Mouse (Mus musculus) G1E-ER4 (cell line): ENCODE data around the gene Syn1. TPM values are rescaled to one million over a fixed set of nuclear protein-coding genes. Genes with fewer than 3 reads are reported as not detected.

ENCODE experiments used
- GATA1 ChIP-seq: IDR thresholded peaks from one replicate; pipeline ENCODE4 v1.8.0; 2012; ENCODE audit warnings: low read length, inconsistent platforms
- polyA plus RNA-seq: library from polyadenylated mRNA; stranded (reverse); fragments of >175 nt; gene quantifications from 2 replicates; pipeline ENCODE4 v1.2.3, GENCODE M21; 2012

Syn1 gene
- polyA plus RNA-seq, 1 experiment = not detected

DNA sequence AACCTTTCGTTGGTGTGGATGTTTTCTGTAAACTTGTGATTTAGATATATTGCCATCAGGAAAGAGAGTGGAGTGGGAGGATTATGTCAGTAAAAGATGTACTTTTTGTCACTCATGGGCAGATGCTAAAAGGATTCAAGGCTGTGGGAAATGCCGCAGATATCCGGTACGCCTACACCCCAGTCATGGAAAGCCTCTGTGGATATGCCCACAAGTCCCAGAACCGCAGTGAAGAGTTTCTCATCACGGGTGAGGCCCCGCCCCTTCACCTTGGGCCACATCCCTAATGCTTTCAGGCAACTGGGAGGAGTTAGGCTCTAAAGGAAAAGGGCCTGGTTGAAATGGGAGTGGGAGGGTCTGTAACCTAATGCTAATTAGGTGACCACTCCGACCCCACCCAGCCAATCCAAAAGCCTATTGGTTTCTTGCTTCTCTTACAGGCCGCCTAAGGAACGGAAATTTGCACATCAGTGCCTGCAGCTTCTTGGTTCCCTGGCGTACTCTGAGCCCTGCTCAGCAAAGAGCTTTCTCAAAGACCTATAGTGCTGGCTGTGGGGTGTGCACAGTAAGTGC, 47.8 kb downstream of the Syn1 start:
- TF ChIP-seq GATA1 = no peak

DNA sequence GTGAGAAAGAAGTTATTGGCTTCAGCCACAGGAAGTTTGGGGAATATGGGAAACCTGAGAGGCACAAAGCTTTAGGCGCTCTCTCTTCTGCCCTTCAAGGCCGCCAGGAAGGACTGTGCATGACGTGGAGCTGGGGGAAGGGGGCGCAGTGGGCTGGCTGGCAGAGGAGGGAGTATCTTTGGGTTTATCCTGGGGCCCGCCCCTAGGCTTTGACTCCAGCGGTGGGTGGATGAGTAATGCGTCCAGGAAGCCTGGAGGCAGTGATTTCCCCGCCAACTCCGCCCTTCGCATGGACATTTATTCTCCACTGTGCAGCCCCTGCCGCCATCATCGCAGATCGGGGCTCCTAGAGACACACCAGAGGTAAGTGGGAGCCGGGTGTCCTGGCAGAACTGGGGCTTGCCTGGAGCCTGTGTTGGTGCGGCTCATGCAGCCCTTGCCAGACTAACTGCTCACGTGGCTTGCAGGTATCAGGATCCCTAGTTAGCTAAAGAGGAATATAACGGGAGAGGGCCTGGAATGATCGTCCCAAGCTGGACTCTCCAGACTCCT, 50.8 kb downstream of the Syn1 start, which contains the start of gene Timp1:
TSS of gene Timp1 (plus strand) at position 205 of the 552 bp plus-strand sequence.
- no peak for TF ChIP-seq GATA1

DNA sequence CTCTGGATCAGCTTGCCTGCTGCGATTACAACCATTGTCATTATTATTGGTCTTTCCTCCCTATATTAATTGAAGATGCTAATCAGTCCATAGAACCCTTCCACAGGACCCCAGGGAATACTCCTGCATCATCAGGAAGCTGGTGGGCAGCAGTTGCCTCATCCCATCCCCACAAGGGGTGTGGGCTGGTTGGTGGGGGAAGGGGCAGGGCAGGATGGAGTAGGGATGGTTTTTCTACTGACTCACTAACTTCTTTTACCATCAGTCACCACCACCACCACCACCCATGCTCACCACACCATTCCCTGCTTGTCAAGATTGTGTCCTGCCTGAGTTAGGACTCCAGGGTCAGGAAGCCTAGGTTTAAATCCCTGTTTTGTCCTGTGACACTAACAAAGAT, 51.6 kb downstream of the Syn1 start:
- TF ChIP-seq GATA1 = no peak

DNA sequence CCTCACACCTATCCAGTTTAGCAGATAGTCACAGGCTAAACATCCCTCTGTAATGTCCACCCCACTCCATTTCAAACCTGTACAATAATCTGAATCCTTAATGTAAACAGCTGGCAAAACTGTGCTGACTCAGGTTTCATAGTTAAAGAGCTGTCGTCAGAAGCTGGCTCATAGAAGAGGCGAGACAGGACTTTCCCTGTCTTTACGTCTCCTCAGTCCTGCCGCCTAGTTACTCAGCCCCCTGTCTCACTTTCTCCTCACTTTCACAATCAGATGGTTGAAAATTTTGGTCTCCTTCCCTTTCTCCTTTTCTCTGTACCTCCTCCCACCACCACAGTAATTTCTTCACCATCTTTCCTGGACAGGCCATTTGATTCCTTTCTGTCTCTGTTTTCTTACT, 52.7 kb downstream of the Syn1 start:
- no peak for TF ChIP-seq GATA1

- TF ChIP-seq GATA1 = no peak
Measured at GRCm38 (mm10) chrX:20863161-20864101, 57.4 kb downstream of the Syn1 start.

DNA sequence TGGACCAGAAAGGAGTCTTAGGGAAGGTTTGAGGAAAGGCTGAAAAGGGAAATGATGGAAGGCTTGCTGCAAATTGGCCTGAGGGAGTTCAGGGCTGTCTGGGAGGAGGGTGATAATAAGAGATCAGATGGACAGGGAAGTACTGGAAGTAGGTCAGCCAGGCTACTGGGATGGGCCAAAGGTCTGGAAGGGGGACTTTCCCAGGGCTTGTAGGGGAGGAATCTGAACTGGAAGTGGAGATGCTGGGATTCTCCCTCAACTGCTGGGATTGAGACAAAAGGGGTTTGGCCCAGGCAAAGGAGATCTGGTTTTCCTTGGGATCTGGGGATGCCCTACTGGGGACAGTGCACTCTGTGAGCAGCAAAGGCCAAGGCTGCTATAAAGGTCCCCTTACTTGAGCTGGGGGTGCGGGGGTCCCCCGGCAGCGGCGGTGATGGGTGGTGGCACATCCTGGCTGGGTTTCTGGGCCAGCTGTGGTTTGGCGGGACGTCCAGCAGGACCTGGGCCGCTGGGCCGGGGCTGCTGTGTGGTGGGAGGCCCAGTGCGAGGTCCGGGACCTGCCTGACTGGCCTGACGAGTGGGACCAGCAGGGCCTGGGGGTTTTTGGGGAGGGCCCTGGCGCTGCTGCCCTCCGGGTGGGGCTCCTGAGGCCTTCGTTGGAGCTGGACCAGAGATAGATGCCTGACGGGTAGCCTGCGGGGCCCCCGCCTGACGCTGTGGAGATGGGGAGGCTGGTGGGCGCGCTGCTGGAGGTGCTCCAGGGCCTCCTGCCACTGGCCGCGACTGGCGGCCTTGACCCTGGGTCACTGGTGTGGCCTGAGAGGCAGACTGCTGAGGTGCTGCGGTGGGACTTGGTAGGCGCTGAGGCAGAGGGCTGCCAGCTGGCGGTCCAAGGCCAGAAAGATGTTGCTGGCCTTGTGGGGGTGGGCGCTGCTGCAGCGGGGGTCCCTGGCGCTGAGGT, 58.4 kb downstream of the Syn1 start:
- no peak for TF ChIP-seq GATA1

GRCm38 (mm10) chrX:20861453-20862104, 59.2 kb downstream of the Syn1 start:
- TF ChIP-seq GATA1 = no peak

- TF ChIP-seq GATA1 = no peak
Measured at GRCm38 (mm10) chrX:20853794-20854193, 67.0 kb downstream of the Syn1 start.

DNA sequence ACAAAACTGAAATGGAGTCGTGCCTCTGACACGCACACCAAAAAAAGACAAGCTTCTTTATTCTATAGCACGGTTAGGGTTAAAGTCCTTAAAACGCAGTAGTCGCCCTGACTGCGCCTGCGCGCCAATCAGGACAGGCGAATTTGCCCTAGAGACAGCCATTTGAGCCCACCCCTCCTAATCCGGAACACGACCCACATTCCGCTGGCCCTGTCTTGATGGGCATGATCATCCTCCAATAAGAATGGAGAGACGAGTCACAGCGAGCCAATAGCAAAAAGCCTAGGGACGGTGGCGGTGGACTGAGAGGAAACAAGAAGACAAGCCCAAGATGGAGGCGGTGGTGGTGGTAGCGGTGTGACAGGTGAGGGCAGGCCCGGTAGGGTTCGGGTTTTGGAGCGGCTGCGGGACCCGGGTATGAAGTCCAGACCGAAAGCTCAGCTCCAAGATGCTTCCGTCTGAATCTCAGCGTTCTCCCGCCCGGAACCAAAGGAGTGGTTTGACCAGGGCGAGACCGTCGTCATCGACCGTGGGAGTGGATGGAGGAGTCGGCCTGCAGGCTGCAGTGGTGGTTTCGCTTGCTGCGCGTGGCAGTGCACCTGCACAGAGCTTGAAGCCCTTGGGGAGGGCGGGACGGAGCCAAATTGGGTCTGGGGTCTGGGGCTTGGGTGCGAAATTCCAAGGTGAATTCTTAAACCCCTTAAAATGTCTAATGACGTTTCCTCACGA, 72.4 kb downstream of the Syn1 start:
- TF ChIP-seq GATA1 = no peak

DNA sequence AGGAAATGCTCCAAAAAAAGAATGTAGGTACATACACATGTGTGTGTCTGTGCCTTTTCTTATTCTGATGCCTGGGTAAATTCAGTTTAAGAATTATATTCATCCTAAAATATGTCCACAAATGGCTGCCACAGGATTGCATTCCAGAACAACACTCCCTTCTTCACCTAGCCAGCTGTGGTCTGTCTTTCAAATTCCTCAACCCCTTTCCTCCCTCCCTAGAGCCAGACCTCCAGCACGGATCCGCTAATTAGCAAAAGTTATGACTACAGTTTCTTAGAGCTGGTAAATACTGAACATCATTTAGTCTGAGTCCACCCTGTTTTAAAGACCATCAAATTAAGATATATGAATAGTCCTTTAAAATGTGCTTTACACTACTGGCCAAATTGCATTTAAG, 73.0 kb downstream of the Syn1 start:
- no peak for TF ChIP-seq GATA1

DNA sequence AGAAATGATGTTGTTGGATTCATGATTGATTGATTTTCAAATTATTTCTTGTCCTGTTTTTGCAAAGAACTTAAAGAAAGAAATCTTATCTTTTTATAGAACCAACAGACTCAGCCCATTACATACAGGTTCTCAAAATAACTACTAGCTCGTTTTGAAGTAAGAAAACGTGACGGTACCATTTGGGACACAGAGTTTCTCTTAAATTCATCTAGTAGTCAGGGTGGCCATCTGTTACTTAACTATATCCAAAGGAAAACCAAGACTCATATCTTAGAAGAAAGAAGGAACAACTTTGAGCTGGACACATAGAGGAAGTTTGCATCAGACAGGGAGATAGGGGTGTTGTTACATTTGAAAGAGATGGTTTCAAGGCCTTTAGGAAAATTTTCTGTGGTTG, 73.6 kb downstream of the Syn1 start:
- no peak for TF ChIP-seq GATA1

- TF ChIP-seq GATA1 = no peak
Measured at GRCm38 (mm10) chrX:20828934-20829333, 91.9 kb downstream of the Syn1 start.

GRCm38 (mm10) chrX:20819708-20820426, 100.9 kb downstream of the Syn1 start:
- TF ChIP-seq GATA1 = no peak
